Mouse (Mus musculus) kidney, embryonic 14.5 days (tissue): ENCODE measurements at regions not wholly inside any gene's neighbourhood (a gene's known extent, or its start where the extent isn't known, plus 50 kb on each side); places are given as distances from the start of the nearest gene placed in this dataset.

Experiments used
- ATAC-seq: fragments of 200-750 bp; cut with Nextera tagmentation; 2 replicates; pipeline ENCODE4 v1.8.0; 2017; ENCODE audit warnings: moderate number of reproducible peaks, mild to moderate bottlenecking, moderate TSS enrichment, moderate library complexity; ENCODE audit not compliant: low FRiP score, low TSS enrichment
- H3K27ac ChIP-seq: fragments of 300-500 bp; sonication (generic); 2 replicates; pipeline ENCODE4 v1.5.1; 2014; ENCODE audit warnings: low read depth, mild to moderate bottlenecking, low read length, moderate library complexity, mixed read lengths
- H3K27me3 ChIP-seq: fragments of 300-500 bp; sonication (generic); 2 replicates; pipeline ENCODE4 v1.6.1; 2014; ENCODE audit warnings: mild to moderate bottlenecking, low read length; ENCODE audit not compliant: control insufficient read depth, insufficient read depth
- H3K36me3 ChIP-seq: fragments of 300-500 bp; sonication (generic); 2 replicates; pipeline ENCODE4 v1.6.1; 2014; ENCODE audit warnings: low read length, mixed read lengths; ENCODE audit not compliant: control insufficient read depth, insufficient read depth
- H3K4me1 ChIP-seq: fragments of 300-500 bp; sonication (generic); 2 replicates; pipeline ENCODE4 v1.6.1; 2014; ENCODE audit warnings: low read length, mixed read lengths; ENCODE audit not compliant: control insufficient read depth, insufficient read depth
- H3K4me2 ChIP-seq: fragments of 300-500 bp; sonication (generic); replicated peaks from 2 replicates; pipeline ENCODE4 v1.6.1; 2014; ENCODE audit warnings: low read depth, mild to moderate bottlenecking, low read length
- H3K4me3 ChIP-seq: fragments of 300-500 bp; sonication (generic); 2 replicates; pipeline ENCODE4 v1.5.1; 2014; ENCODE audit warnings: mild to moderate bottlenecking, low read length
- H3K9ac ChIP-seq: fragments of 300-500 bp; sonication (generic); 2 replicates; pipeline ENCODE4 v1.6.1; 2014; ENCODE audit warnings: low read depth, mild to moderate bottlenecking, low read length, moderate library complexity
- H3K9me3 ChIP-seq: fragments of 300-500 bp; sonication (generic); 2 replicates; pipeline ENCODE4 v1.6.1; 2016; ENCODE audit warnings: low read length; ENCODE audit not compliant: control insufficient read depth
- WGBS: fragments of 180-500 bp; shearing (Covaris S2); extraction: QIAGEN DNeasy Blood & Tissue Kit; methylation state at CpG from one replicate; pipeline ENCODE4 v1.1.7; 2014; 5-methylcytosine and 5-hydroxymethylcytosine counted together

- H3K4me3 ChIP-seq, result no peak overlapping the region
- no peaks in the 10 kb centered on the region for H3K36me3 ChIP-seq
- no peaks in the 10 kb centered on the region for H3K4me1 ChIP-seq
- no peak overlapping the region for H3K9ac ChIP-seq
- no peaks in the 10 kb centered on the region for H3K9me3 ChIP-seq
- no peaks in the 10 kb centered on the region for H3K27me3 ChIP-seq
- no peak overlapping the region for H3K4me2 ChIP-seq
- no peak for ATAC-seq
- H3K27ac ChIP-seq, result no peak overlapping the region
Observed at GRCm38 (mm10) chr8:82459007-82459406, 56.0 kb upstream of the Il15 start.

- 75% methylated on average over 4 of the region's 4 CpGs for WGBS
- Histone ChIP-seq H3K27ac (no peak overlapping the region), H3K27me3 (no peaks in the 10 kb centered on the region), H3K4me3 (no peak overlapping the region), H3K4me2 (no peak overlapping the region), H3K4me1 (no peaks in the 10 kb centered on the region), H3K9ac (no peak overlapping the region), H3K9me3 (no peaks in the 10 kb centered on the region), H3K36me3 (no peaks in the 10 kb centered on the region)
- ATAC-seq, result no peak
Observed at GRCm38 (mm10) chr8:82454056-82454455, 51.0 kb upstream of the Il15 start.
